Mouse (Mus musculus) intestine, embryonic 16.5 days (tissue): ENCODE data around the gene Bpifb2. TPM values are rescaled to one million over a fixed set of nuclear protein-coding genes. Genes with fewer than 3 reads are reported as not detected.

Experiments used
- ATAC-seq: fragments of 200-750 bp; cut with Nextera tagmentation; 2 replicates; pipeline ENCODE4 v1.8.0; 2017; ENCODE audit warnings: moderate TSS enrichment, moderate library complexity
- H3K27ac ChIP-seq: fragments of 300-500 bp; sonication (generic); 2 replicates; pipeline ENCODE4 v1.5.1; 2014; ENCODE audit warnings: mild to moderate bottlenecking, low read length
- H3K27me3 ChIP-seq: fragments of 300-500 bp; sonication (generic); replicated peaks from 2 replicates; pipeline ENCODE4 v1.6.1; 2014; ENCODE audit warnings: low read length, control low read depth, mixed read lengths; ENCODE audit not compliant: control insufficient read depth, insufficient read depth
- H3K36me3 ChIP-seq: fragments of 300-500 bp; sonication (generic); 2 replicates; pipeline ENCODE4 v1.6.1; 2014; ENCODE audit warnings: low read length, control low read depth; ENCODE audit not compliant: control insufficient read depth, insufficient read depth
- H3K4me1 ChIP-seq: fragments of 300-500 bp; sonication (generic); 2 replicates; pipeline ENCODE4 v1.6.1; 2014; ENCODE audit warnings: low read length, control low read depth, mixed read lengths; ENCODE audit not compliant: control insufficient read depth, insufficient read depth
- H3K4me2 ChIP-seq: fragments of 300-500 bp; sonication (generic); 2 replicates; pipeline ENCODE4 v1.6.1; 2014; ENCODE audit warnings: low read depth, low read length, control low read depth
- H3K4me3 ChIP-seq: fragments of 300-500 bp; sonication (generic); 2 replicates; pipeline ENCODE4 v1.5.1; 2014; ENCODE audit warnings: mild to moderate bottlenecking, low read length
- H3K9ac ChIP-seq: fragments of 300-500 bp; sonication (generic); 2 replicates; pipeline ENCODE4 v1.6.1; 2014; ENCODE audit warnings: low read depth, low read length
- H3K9me3 ChIP-seq: fragments of 300-500 bp; sonication (generic); 2 replicates; pipeline ENCODE4 v1.6.1; 2016; ENCODE audit warnings: low read length, control low read depth; ENCODE audit not compliant: control insufficient read depth
- WGBS: fragments of 180-500 bp; shearing (Covaris S2); extraction: QIAGEN DNeasy Blood & Tissue Kit; methylation state at CpG from one replicate; pipeline ENCODE4 v1.1.7; 2014; 5-methylcytosine and 5-hydroxymethylcytosine counted together
- polyA plus RNA-seq: library from polyadenylated mRNA; unstranded; fragments of >200 nt; fragmentation: Nextera tagmentation; extraction: Ambion mirVana; gene quantifications from 2 replicates; pipeline ENCODE4 v1.2.1, GENCODE M21; 2015

Bpifb2 gene
- polyA plus RNA-seq, 1 experiment from 2014 or later = not detected

DNA sequence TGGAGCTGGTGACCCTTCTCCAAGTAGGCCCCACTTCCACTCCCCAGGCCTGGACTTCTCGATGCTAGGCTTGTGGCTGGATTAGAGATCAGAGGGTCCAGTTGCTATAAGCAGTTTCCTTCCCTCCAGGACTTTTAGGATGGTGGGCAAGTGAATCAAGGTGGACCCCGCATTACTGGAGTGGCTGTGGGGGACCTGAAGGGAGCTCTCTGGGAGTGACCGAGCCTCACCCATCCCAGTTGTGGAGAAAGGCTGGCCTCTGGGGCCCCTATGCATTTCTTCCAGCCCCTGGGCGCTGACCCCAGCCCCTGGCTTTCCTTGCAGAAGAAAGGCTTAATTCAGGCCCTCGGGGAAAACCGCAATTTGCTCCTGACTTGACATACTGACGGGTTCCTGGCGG is 43.1 kb downstream of the Bpifb2 start, which contains the start of gene Bpifb3:
Gene Bpifb3, plus strand, starts transcription at position 301 of the 400 bp plus-strand sequence.
- WGBS = 82% methylated on average over 8 of the region's 8 CpGs
- H3K9ac ChIP-seq = no peak within 1 kb of the TSS
- ATAC-seq = no peak
- no peaks in the 10 kb centered on the region for H3K9me3 ChIP-seq
- no peaks in the 10 kb centered on the region for H3K36me3 ChIP-seq
- no peak within 1 kb of the TSS for H3K4me2 ChIP-seq
- no peaks in the 10 kb centered on the region for H3K27me3 ChIP-seq
- no peak within 1 kb of the TSS for H3K4me3 ChIP-seq
- no peak within 1 kb of the TSS for H3K27ac ChIP-seq
- H3K4me1 ChIP-seq = no peaks in the 10 kb centered on the region

DNA sequence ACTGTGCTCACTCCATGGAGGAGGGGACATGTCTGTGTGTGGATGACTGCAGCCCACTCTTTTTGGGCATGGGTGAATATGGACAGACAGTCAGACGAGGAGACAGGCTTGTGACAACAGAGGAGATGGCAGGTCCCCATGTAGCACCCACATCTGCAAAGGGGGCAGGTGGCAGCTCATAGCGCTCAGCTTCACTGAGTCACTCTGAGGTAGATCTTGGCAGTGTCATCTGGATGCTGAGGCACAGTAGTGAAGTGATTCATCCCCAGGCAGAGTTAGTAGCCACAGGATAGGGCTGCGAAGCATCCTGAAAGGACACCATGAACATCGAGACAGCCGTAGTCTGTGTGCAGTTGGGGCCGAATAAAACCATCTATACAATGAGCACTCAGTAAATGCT is 46.4 kb downstream of the Bpifb2 start:
- Histone ChIP-seq H3K4me1 (no peaks in the 10 kb centered on the region), H3K27me3 (no peaks in the 10 kb centered on the region), H3K27ac (no peak overlapping the region), H3K9ac (no peak overlapping the region), H3K4me2 (no peak overlapping the region), H3K9me3 (no peaks in the 10 kb centered on the region), H3K4me3 (no peak overlapping the region), H3K36me3 (no peaks in the 10 kb centered on the region)
- WGBS = 84% methylated on average over 6 of the region's 6 CpGs
- no peak for ATAC-seq

DNA sequence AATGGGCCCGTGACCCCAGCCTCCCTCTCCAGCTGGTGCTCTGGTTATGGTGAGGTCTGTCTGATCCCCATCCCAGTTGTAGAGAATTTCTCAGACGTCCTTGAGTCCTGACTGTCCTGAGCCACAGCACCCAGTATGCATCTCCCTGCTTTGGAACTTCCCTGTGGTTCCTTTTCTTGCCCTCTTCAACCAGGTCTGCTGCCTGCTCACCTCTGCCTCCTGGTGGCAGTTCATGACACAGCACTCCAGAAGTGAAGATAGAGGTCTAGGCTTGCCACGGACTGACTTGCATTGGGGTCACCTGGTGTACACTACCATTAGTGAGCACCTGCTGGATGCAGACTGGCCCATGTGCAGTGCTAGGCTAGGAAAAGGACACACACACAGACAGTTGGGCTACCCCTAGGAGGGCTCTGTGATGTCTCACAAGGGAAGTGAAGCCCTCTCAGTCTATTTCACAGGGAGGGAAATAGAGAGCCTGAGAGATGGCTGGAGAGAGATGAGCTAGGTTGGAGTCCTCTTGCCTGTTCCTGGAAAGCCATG is 55.1 kb downstream of the Bpifb2 start:
- WGBS = 45% methylated on average over 3 of the region's 3 CpGs
- Histone ChIP-seq H3K36me3 (no peaks in the 10 kb centered on the region), H3K4me1 (no peaks in the 10 kb centered on the region), H3K9ac (no peak overlapping the region), H3K4me2 (no peak overlapping the region), H3K4me3 (no peak overlapping the region), H3K27me3 (no peaks in the 10 kb centered on the region), H3K9me3 (no peaks in the 10 kb centered on the region), H3K27ac (no peak overlapping the region)
- no peak for ATAC-seq

DNA sequence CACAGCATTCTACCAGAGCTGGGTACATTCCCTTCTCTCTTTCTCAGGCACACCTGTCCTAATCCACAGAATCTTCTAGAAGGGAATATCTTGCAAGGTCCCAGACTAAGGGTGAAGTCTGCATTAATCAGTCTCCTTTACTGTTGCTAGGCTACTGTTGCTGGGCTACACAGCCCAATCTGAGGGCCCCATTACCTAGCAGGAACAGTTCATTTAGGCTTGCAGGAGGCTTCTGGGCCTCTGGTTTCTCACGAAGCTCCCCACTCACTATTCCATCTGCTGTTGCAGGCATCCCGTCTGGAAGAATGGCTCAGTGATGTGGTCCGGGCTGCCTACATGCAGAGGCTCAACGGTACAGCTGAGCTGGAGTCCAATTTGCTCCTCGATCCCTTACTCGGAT is 56.3 kb downstream of the Bpifb2 start:
- Histone ChIP-seq H3K9ac (no peak overlapping the region), H3K4me1 (no peaks in the 10 kb centered on the region), H3K27me3 (no peaks in the 10 kb centered on the region), H3K4me3 (no peak overlapping the region), H3K27ac (no peak overlapping the region), H3K9me3 (no peaks in the 10 kb centered on the region), H3K4me2 (no peak overlapping the region), H3K36me3 (no peaks in the 10 kb centered on the region)
- WGBS = 69% methylated on average over 6 of the region's 6 CpGs
- no peak for ATAC-seq

DNA sequence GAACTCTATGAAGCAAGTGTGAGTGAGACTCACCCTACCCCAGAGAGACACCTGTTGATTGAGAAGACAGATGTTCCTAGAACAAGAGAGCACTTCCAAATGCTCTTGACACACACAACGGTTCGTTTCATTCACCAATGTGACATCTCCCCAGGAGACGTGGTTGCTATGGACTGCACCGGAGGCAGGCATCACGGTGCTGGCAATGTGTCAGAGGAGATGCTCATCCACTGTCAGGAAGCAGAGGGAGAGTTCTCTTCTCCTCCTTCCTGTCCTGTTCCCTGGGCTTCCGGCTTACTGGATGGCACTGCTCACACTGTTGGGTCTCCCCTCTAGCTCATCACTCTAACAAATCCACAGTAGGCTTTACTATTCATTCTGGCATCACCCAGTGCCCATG is 58.5 kb downstream of the Bpifb2 start:
- Histone ChIP-seq H3K36me3 (no peaks in the 10 kb centered on the region), H3K27me3 (no peaks in the 10 kb centered on the region), H3K4me1 (no peaks in the 10 kb centered on the region), H3K9ac (no peak overlapping the region), H3K4me3 (no peak overlapping the region), H3K27ac (no peak overlapping the region), H3K9me3 (no peaks in the 10 kb centered on the region), H3K4me2 (no peak overlapping the region)
- ATAC-seq = no peak
- 80% methylated on average over 6 of the region's 6 CpGs for WGBS

DNA sequence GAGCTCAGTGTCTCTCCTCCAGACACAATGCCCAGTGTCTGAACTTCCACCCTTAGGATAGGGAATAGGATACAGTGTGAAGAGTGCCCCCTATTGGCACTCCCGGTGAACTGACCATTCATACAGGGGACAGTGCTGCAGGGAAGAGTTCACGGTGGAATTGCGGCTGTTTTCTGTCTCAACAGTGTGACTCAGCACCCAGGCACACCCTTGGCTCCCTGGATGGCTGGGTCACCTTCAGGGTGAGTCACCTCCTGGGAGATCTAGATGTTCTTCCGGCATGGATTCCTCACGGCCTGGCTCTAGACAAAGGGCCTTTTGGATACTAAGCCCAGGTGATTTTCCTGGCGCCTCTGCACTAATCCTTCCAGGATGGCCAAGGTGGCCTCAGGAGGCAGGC is 60.5 kb downstream of the Bpifb2 start:
- no peak overlapping the region for H3K27ac ChIP-seq
- no peak for ATAC-seq
- H3K36me3 ChIP-seq = no peaks in the 10 kb centered on the region
- no peaks in the 10 kb centered on the region for H3K9me3 ChIP-seq
- no peaks in the 10 kb centered on the region for H3K4me1 ChIP-seq
- H3K4me2 ChIP-seq = no peak overlapping the region
- no peaks in the 10 kb centered on the region for H3K27me3 ChIP-seq
- no peak overlapping the region for H3K9ac ChIP-seq
- WGBS = 85% methylated on average over 6 of the region's 6 CpGs
- no peak overlapping the region for H3K4me3 ChIP-seq

DNA sequence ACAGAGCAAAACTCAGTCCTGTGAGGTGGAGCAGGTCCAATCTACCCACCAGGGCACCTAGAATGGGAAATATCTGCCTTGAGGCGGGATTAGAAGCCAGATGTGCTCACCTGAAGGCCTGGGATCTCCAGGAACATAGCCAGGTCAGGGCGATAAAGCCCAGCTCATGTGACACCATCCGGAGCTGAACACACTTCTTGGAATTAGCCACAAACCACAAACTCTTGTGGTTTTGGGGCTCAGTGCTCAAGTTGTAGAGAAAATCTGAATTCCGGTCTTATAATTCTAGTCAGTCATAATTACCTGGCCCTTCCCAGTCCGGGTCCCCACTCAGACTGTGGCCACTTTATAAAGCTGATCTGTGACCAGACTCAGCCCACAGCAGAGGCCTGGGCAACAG is 63.0 kb downstream of the Bpifb2 start, which contains the start of gene Bpifb4:
Gene Bpifb4, plus strand, starts transcription at position 370 of the 400 bp plus-strand sequence.
- no peak within 1 kb of the TSS for H3K4me2 ChIP-seq
- no peak within 1 kb of the TSS for H3K27ac ChIP-seq
- no peaks in the 10 kb centered on the region for H3K4me1 ChIP-seq
- no peak for ATAC-seq
- no peak within 1 kb of the TSS for H3K9ac ChIP-seq
- no peaks in the 10 kb centered on the region for H3K9me3 ChIP-seq
- H3K4me3 ChIP-seq = no peak within 1 kb of the TSS
- H3K36me3 ChIP-seq = no peaks in the 10 kb centered on the region
- no peaks in the 10 kb centered on the region for H3K27me3 ChIP-seq
- 83% methylated on average over 5 of the region's 5 CpGs for WGBS

DNA sequence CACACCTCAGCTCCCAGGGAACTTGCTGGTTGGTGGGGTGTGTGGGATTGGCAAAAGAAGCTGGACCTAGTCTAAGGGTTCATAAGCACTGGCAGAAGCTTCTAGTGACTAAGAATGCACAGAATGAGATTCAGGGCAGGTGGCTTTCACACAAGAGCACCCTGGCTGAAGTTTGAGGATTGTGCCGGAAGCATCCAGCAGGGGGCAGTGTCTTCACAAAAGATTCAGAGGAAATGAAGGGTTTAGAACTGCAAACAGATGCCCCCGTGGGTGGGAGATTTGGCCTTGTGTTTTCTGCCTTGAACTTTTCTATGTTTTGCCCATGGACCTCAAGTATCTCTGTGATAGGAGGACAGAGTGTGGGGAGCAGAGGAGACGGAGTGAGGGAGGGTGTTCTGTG is 68.7 kb downstream of the Bpifb2 start:
- Histone ChIP-seq H3K9me3 (no peaks in the 10 kb centered on the region), H3K27me3 (no peaks in the 10 kb centered on the region), H3K4me2 (no peak overlapping the region), H3K4me3 (no peak overlapping the region), H3K36me3 (no peaks in the 10 kb centered on the region), H3K9ac (no peak overlapping the region), H3K27ac (no peak overlapping the region), H3K4me1 (no peaks in the 10 kb centered on the region)
- WGBS = 35% methylated on average over 3 of the region's 3 CpGs
- ATAC-seq = no peak

DNA sequence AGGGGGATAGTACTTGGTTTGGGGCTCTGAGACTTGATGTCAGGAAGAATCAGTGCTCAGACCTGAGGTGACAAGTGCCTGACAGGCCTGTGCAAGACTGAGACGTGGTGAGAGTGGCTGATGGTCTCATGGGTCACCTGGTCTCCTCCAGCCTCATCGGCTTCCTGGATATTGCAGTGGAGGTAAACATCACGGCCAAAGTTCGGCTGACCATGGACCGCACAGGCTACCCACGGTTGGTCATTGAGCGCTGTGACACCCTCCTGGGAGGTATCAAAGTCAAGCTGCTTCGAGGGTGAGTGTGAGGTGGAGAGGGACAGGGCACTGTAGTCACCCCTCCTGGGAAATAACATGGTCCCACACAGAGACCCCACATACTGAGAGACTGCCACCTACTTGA is 69.7 kb downstream of the Bpifb2 start:
- Histone ChIP-seq H3K4me1 (no peaks in the 10 kb centered on the region), H3K27me3 (no peaks in the 10 kb centered on the region), H3K36me3 (no peaks in the 10 kb centered on the region), H3K9me3 (no peaks in the 10 kb centered on the region), H3K4me2 (no peak overlapping the region), H3K4me3 (no peak overlapping the region), H3K9ac (no peak overlapping the region), H3K27ac (no peak overlapping the region)
- 73% methylated on average over 8 of the region's 8 CpGs for WGBS
- ATAC-seq = no peak
